Mouse (Mus musculus): ENCODE data around the gene Disc1. TPM values are rescaled to one million over a fixed set of nuclear protein-coding genes. Genes with fewer than 3 reads are reported as not detected.

Gene Disc1
- polyA plus RNA-seq, 1 experiment from 2014 or later = 0.19 TPM

GRCm38 (mm10) chr8:125054436-125054810, 428 bp downstream of the Disc1 start:
- peak overlapping the region; percentile 85 for H3K4me2 ChIP-seq (ENCODE audit: low read depth, low read length)
- peaks cover 22% of the 10 kb centered on the region for H3K27me3 ChIP-seq (ENCODE audit: insufficient read depth, low read length)
- no peaks in the 10 kb centered on the region for H3K4me1 ChIP-seq (ENCODE audit: insufficient read depth)
- H3K9me3 ChIP-seq (ENCODE audit: low read length) = 0 out of 2 replicates have a peak, but pooled peaks cover 3% of the 10 kb centered on the region
- H3K4me3 ChIP-seq (ENCODE audit: low read depth, low read length) = peak overlapping the region; percentile 63
- H3K27ac ChIP-seq (ENCODE audit: low read depth) = peak overlapping the region; percentile 57
- no peak for TF ChIP-seq EP300 (IDR thresholded peaks at IDR 0.05; ENCODE audit: low read depth)
- 0 out of 2 replicates have a peak, but pooled peaks have one; percentile 1 for TF ChIP-seq CTCF (IDR thresholded peaks at IDR 0.05; ENCODE audit: low read depth)
- WGBS (ENCODE audit: insufficient replicate concordance) = 1% methylated on average over 32 of the region's 38 CpGs
- peak overlapping the region; percentile 40 for H3K9ac ChIP-seq (replicated peaks)
- ATAC-seq (peak; percentile 38; the same call in 1 of the 2 replicates), DNase-seq (peak; percentile 31)
- no peaks in the 10 kb centered on the region for H3K36me3 ChIP-seq (replicated peaks; ENCODE audit: insufficient read depth, low read length)

GRCm38 (mm10) chr8:125060904-125061303, 6.9 kb downstream of the Disc1 start:
- no peak for DNase-seq
- no peaks in the 10 kb centered on the region for H3K36me3 ChIP-seq (replicated peaks; ENCODE audit: insufficient read depth, low read length)
- no peaks in the 10 kb centered on the region; the same call in 1 of the 2 replicates for H3K27me3 ChIP-seq (ENCODE audit: insufficient read depth, low read length)
- H3K4me3 ChIP-seq (ENCODE audit: low read depth, low read length) = no peak overlapping the region
- H3K4me1 ChIP-seq (ENCODE audit: insufficient read depth) = no peaks in the 10 kb centered on the region
- H3K27ac ChIP-seq (ENCODE audit: low read depth) = no peak overlapping the region
- H3K4me2 ChIP-seq (ENCODE audit: low read depth, low read length) = no peak overlapping the region
- ATAC-seq = no peak
- no peak for TF ChIP-seq EP300 (IDR thresholded peaks at IDR 0.05; ENCODE audit: low read depth)
- no peaks in the 10 kb centered on the region for H3K9me3 ChIP-seq (ENCODE audit: low read length)
- WGBS (ENCODE audit: insufficient replicate concordance) = 75% methylated on average over 8 of the region's 8 CpGs
- H3K9ac ChIP-seq (replicated peaks) = no peak overlapping the region

- no peak for TF ChIP-seq CTCF (IDR thresholded peaks at IDR 0.05; ENCODE audit: low read depth)
- TF ChIP-seq EP300 (IDR thresholded peaks at IDR 0.05; ENCODE audit: low read depth) = no peak
- no peak overlapping the region for H3K4me2 ChIP-seq (ENCODE audit: low read depth, low read length)
- no peaks in the 10 kb centered on the region for H3K9me3 ChIP-seq (ENCODE audit: low read length)
- WGBS (ENCODE audit: insufficient replicate concordance) = 73% methylated on average over 6 of the region's 6 CpGs
- H3K27ac ChIP-seq (ENCODE audit: low read depth) = no peak overlapping the region
- H3K4me3 ChIP-seq (ENCODE audit: low read depth, low read length) = no peak overlapping the region
- H3K4me1 ChIP-seq (ENCODE audit: insufficient read depth) = 0 out of 2 replicates have a peak, but pooled peaks cover 4% of the 10 kb centered on the region
- DNase-seq = no peak
- H3K36me3 ChIP-seq (replicated peaks; ENCODE audit: insufficient read depth, low read length) = no peaks in the 10 kb centered on the region
- ATAC-seq = no peak
- H3K9ac ChIP-seq (replicated peaks) = no peak overlapping the region
- H3K27me3 ChIP-seq (ENCODE audit: insufficient read depth, low read length) = no peaks in the 10 kb centered on the region
Observed at GRCm38 (mm10) chr8:125065596-125065995, 11.6 kb downstream of the Disc1 start.

GRCm38 (mm10) chr8:125066913-125067595, 13.1 kb downstream of the Disc1 start:
- H3K27me3 ChIP-seq (ENCODE audit: insufficient read depth, low read length) = no peaks in the 10 kb centered on the region
- DNase-seq (peak; percentile 61), ATAC-seq (peak; percentile 80)
- no peaks in the 10 kb centered on the region for H3K36me3 ChIP-seq (replicated peaks; ENCODE audit: insufficient read depth, low read length)
- peak; percentile 79 for TF ChIP-seq CTCF (IDR thresholded peaks at IDR 0.05; ENCODE audit: low read depth)
- TF ChIP-seq EP300 (IDR thresholded peaks at IDR 0.05; ENCODE audit: low read depth) = no peak
- 10% methylated on average over 12 of the region's 12 CpGs for WGBS (ENCODE audit: insufficient replicate concordance)
- peak overlapping the region; percentile 56 for H3K4me2 ChIP-seq (ENCODE audit: low read depth, low read length)
- 0 out of 2 replicates have a peak, but pooled peaks cover 4% of the 10 kb centered on the region for H3K4me1 ChIP-seq (ENCODE audit: insufficient read depth)
- no peaks in the 10 kb centered on the region for H3K9me3 ChIP-seq (ENCODE audit: low read length)
- peak overlapping the region; percentile 48; the same call in 1 of the 2 replicates for H3K9ac ChIP-seq (replicated peaks)
- H3K4me3 ChIP-seq (ENCODE audit: low read depth, low read length) = no peak overlapping the region
- H3K27ac ChIP-seq (ENCODE audit: low read depth) = peak overlapping the region; percentile 83

GRCm38 (mm10) chr8:125067596-125067960, 13.6 kb downstream of the Disc1 start:
- Histone ChIP-seq H3K36me3 (replicated peaks; ENCODE audit: insufficient read depth, low read length) (no peaks in the 10 kb centered on the region), H3K9me3 (ENCODE audit: low read length) (no peaks in the 10 kb centered on the region), H3K4me3 (ENCODE audit: low read depth, low read length) (no peak overlapping the region), H3K9ac (replicated peaks) (no peak overlapping the region), H3K4me1 (ENCODE audit: insufficient read depth) (0 out of 2 replicates have a peak, but pooled peaks cover 4% of the 10 kb centered on the region), H3K27me3 (ENCODE audit: insufficient read depth, low read length) (no peaks in the 10 kb centered on the region), H3K4me2 (ENCODE audit: low read depth, low read length) (peak overlapping the region; percentile 56; the same call in 1 of the 2 replicates), H3K27ac (ENCODE audit: low read depth) (peak overlapping the region; percentile 83)
- WGBS (ENCODE audit: insufficient replicate concordance) = 33% methylated on average over 9 of the region's 9 CpGs
- DNase-seq = peak; percentile 32
- peak; percentile 66 for ATAC-seq
- no peak for TF ChIP-seq EP300 (IDR thresholded peaks at IDR 0.05; ENCODE audit: low read depth)
- TF ChIP-seq CTCF (IDR thresholded peaks at IDR 0.05; ENCODE audit: low read depth) = no peak

GRCm38 (mm10) chr8:125068146-125068905, 14.3 kb downstream of the Disc1 start:
- WGBS (ENCODE audit: insufficient replicate concordance) = 65% methylated on average over 6 of the region's 6 CpGs
- H3K27ac ChIP-seq (ENCODE audit: low read depth) = peak overlapping the region; percentile 83
- no peak for DNase-seq

More at GRCm38 (mm10) chr8:125068146-125068905, 14.3 kb downstream of the Disc1 start:
- Histone ChIP-seq H3K4me3 (ENCODE audit: low read depth, low read length) (no peak overlapping the region), H3K4me2 (ENCODE audit: low read depth, low read length) (no peak overlapping the region), H3K36me3 (replicated peaks; ENCODE audit: insufficient read depth, low read length) (no peaks in the 10 kb centered on the region), H3K9ac (replicated peaks) (no peak overlapping the region), H3K4me1 (ENCODE audit: insufficient read depth) (0 out of 2 replicates have a peak, but pooled peaks cover 4% of the 10 kb centered on the region), H3K9me3 (ENCODE audit: low read length) (no peaks in the 10 kb centered on the region), H3K27me3 (ENCODE audit: insufficient read depth, low read length) (no peaks in the 10 kb centered on the region)
- TF ChIP-seq EP300 (IDR thresholded peaks at IDR 0.05; ENCODE audit: low read depth) (no peak), CTCF (IDR thresholded peaks at IDR 0.05; ENCODE audit: low read depth) (peak; percentile 46)
- ATAC-seq = no peak

All from liver, postnatal 0 days (tissue).